Mouse (Mus musculus) large intestine, adult 2 months (tissue): ENCODE results near the gene Kcnk3. TPM values are rescaled to one million over a fixed set of nuclear protein-coding genes. Genes with fewer than 3 reads are reported as not detected.

ENCODE experiments used
- DNase-seq: peaks from one replicate; pipeline ENCODE4 v3.0.0-alpha.2; 2012; ENCODE audit warnings: low read depth, low spot score
- WGBS: fragments of 180-500 bp; shearing (Covaris S2); methylation state at CpG from one replicate; pipeline ENCODE4 v1.1.7; 2018; 5-methylcytosine and 5-hydroxymethylcytosine counted together
- polyA plus RNA-seq: library from polyadenylated mRNA; depleted of rRNA; stranded (reverse); fragments of >200 nt; gene quantifications from 2 replicates; pipeline ENCODE4 v1.2.3, GENCODE M21; 2012

Gene Kcnk3
- polyA plus RNA-seq, 1 experiment: 11.4 TPM

DNA sequence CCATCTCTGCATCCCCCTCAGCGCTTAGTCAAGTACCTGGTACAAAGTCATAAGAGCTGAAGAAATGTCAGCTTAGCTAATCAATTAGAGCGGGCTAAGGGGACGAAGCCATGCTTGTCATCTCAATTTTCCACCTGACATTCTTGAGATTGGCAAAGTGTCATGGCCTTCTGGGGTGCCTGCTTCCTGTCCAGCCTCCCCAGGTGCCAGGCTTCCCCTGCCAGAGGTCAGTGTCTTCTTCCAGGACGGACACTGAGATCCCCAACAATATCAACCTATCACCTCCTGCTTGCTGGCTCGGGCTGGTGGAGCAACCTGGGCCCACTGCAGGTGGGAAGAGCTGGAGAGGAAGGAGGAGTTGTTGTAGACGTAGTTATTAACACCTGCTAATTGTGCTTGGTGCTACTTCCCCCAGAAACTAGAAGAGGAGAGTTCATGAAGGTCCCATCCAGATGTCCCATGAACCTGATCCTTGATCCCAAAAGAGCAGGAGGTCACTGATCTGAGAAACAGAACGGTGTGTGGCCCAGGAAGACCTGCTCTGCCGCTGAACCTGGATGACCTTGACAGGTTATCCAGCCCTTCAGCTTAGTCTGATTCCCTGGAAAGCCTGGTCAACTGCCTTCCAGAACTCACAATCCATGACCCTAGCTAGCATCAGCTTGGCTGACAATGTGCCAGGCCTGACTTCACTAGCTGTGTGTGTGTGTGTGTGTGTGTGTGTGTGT is 22.1 kb downstream of the Kcnk3 start:
- no peak for DNase-seq
- 88% methylated on average over 8 of the region's 8 CpGs for WGBS

GRCm38 (mm10) chr5:30611091-30611490 is 23.1 kb downstream of the Kcnk3 start:
- DNase-seq: no peak
- 75% methylated on average over 1 of the region's 1 CpGs for WGBS

GRCm38 (mm10) chr5:30611689-30612088 is 23.7 kb downstream of the Kcnk3 start:
- WGBS: 51% methylated on average over 3 of the region's 3 CpGs

DNA sequence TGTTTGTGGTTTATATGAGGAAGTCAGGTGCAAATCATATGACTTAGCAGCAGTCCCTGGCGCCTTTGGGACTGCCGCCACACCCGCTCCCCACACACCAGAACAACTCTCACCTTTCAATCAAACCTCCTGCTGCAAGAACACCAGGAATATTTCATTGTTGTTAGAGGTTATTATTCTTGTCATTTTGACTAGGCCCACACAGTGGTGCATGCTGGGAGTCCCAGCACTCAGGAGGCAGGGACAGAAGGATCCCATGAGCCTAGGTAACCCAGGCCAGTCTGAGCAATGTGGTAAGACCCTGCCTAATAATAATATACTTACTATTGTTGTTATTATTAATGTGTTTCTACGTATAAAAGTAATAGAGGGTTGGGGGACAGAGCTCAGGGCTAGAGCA is 24.6 kb downstream of the Kcnk3 start:
- no peak for DNase-seq
- 42% methylated on average over 4 of the region's 4 CpGs for WGBS

More at GRCm38 (mm10) chr5:30611689-30612088, 23.7 kb downstream of the Kcnk3 start:
- DNase-seq: no peak

- no peak for DNase-seq
- WGBS: 71% methylated on average over 8 of the region's 8 CpGs
Observed at GRCm38 (mm10) chr5:30613242-30613641, 25.3 kb downstream of the Kcnk3 start.

- DNase-seq: no peak
- WGBS: 0% methylated on average over 1 of the region's 1 CpGs
Observed at GRCm38 (mm10) chr5:30614221-30614620, 26.3 kb downstream of the Kcnk3 start.

- DNase-seq: no peak
- 33% methylated on average over 6 of the region's 6 CpGs for WGBS
Observed at GRCm38 (mm10) chr5:30615416-30615815, 27.4 kb downstream of the Kcnk3 start.

- DNase-seq: no peak
- 64% methylated on average over 4 of the region's 4 CpGs for WGBS
Observed at GRCm38 (mm10) chr5:30615819-30616218, 27.8 kb downstream of the Kcnk3 start.

DNA sequence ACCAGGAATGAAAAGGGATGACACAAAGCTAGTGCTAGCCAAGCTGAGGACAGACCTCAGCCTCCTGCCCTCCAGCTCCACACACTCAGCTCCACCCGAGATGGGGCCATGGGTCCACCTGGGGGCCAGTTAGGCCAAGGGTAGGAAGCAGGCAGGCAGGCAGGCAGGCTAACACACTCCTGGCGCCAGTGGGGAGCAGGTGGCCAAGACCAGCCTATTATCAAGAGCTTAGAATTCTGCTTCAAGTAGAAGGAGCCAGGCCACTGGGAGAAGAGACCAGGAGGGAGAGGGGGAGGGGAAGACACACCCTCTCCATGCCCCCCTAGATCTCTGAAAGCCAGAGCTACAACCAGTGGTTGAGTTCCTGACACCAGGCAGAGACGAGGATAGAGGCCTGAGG is 28.7 kb downstream of the Kcnk3 start:
- DNase-seq: no peak
- 43% methylated on average over 3 of the region's 3 CpGs for WGBS

DNA sequence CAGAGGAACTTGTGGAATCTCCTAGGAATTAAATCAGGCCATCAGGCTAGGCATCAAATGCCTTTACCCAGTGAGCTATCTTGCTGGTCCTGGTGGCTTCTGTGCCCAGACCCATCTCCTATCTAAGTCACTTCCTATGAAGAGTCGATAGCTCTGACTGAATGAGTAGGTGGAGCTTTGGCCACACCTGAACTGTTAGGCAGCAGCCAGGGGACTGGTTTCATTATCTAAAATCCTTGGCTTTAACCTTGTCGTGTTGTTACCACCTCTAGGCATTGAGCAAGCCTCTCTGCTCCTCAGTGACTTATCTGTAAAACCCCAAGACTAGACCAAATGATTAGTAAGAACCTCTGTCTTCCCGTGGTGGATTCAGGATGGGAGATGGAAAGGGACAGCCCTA is 29.4 kb downstream of the Kcnk3 start:
- no peak for DNase-seq
- 12% methylated on average over 3 of the region's 3 CpGs for WGBS

DNA sequence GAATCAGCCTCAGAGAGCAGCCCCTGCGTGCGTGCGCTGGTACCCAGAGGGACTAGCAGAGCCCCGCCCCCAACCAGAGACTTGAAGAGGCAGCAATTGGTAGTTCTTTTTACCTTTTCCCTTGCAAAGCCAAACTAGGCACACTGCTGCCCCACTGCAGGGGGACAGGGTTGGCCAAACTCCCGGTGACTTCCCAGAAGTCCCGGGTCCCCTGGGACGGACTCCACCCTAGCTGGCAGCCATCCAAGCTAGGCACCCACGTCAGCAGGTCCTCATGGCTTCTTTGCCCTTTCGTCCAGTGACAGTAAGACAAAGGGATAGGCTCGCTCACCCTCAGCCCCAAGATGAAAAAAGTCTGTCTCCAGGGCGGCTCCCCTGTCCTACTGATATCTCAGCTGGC is 29.9 kb downstream of the Kcnk3 start:
- WGBS: 16% methylated on average over 11 of the region's 11 CpGs
- peak; percentile 64 for DNase-seq

GRCm38 (mm10) chr5:30618376-30619003 is 30.5 kb downstream of the Kcnk3 start:
- no peak for DNase-seq
- 71% methylated on average over 8 of the region's 8 CpGs for WGBS

DNA sequence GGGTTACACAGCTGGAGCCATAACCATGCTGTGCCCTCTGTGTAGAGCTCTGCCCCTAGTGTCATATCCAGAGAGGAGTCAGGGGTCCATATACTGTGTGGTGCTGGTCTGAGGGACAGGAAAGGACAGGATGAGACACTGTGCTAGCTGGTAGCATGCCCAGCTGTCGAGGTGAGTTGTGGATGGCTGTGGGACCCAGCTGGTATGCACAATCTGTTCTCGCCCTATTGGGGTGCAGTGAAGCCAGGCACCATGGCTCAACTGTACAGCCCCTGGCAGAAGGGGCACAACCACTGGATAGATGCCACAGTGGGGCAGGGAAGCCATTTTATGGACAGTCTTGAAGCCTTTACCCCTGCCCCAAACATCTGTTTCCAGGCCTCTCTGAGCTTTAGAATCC is 31.2 kb downstream of the Kcnk3 start:
- WGBS: 89% methylated on average over 2 of the region's 2 CpGs
- DNase-seq: no peak

DNA sequence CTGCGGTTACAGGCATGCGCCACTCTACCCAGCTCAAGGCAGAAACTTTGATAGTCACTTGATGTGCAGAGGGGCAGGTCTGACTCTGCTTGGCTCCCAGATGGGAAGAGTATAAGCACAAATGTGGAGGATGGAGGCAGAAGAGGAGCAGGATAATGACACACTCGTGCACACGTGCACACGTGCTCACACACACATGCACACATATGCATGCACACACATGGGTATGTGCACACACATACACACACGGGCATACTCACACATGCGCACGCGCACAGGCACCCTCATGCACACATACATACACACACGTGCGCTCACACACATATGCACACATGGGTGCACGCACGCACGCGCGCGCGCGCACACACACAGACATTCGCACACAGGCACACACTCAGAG is 32.6 kb downstream of the Kcnk3 start:
- WGBS: 97% methylated on average over 20 of the region's 20 CpGs
- DNase-seq: no peak

DNA sequence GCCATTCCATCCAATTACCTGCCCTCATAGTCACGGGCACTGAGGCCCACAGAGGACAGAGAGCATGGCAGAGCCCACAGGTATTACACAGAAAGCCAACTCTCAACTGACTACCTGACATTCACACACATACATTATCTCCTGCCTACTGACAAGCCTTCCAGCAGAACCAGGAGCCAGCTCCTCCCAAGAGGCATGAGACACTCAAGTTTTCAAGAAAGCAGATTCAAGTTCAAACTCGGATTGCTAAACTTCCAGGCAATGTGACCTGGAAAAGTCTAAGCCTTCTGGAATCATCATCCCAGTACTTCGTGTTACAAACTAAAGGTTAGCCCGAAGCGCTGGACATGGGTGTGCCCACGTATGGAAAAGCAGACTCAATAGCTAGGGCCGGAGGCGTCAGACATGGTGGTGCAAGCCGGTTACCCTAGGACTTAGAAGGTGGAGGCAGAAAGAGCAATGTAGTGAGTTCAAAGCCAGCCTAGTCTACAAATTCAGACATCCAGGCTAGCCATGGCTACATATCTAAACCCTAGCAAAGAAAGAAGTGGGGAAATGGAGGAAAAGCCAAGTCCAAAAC is 33.3 kb downstream of the Kcnk3 start:
- no peak for DNase-seq
- WGBS: 96% methylated on average over 9 of the region's 9 CpGs

DNA sequence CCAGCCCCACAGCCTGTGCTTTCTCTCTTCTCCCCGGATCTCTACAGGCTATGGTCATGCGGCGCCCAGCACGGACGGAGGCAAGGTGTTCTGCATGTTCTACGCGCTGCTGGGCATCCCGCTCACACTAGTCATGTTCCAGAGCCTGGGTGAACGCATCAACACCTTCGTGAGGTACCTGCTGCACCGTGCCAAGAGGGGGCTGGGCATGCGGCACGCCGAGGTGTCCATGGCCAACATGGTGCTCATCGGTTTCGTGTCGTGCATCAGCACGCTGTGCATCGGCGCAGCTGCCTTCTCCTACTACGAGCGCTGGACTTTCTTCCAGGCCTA is 33.8 kb downstream of the Kcnk3 start:
- 61% methylated on average over 22 of the region's 22 CpGs for WGBS
- no peak for DNase-seq

DNA sequence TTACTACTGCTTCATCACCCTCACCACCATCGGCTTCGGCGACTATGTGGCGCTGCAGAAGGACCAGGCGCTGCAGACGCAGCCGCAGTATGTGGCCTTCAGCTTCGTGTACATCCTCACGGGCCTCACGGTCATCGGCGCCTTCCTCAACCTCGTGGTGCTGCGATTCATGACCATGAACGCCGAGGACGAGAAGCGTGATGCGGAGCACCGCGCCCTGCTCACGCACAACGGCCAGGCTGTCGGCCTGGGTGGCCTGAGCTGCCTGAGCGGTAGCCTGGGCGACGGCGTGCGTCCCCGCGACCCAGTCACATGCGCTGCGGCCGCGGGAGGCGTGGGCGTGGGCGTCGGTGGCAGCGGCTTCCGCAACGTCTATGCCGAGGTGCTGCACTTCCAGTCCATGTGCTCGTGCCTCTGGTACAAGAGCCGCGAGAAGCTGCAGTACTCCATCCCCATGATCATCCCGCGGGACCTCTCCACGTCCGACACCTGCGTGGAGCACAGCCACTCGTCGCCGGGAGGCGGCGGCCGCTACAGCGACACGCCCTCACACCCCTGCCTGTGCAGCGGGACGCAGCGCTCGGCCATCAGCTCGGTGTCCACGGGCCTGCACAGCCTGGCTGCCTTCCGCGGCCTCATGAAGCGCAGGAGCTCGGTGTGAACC is 34.3 kb downstream of the Kcnk3 start:
- no peak for DNase-seq
- 16% methylated on average over 69 of the region's 69 CpGs for WGBS

GRCm38 (mm10) chr5:30622841-30623185 is 34.8 kb downstream of the Kcnk3 start:
- no peak for DNase-seq
- WGBS: 19% methylated on average over 10 of the region's 10 CpGs

DNA sequence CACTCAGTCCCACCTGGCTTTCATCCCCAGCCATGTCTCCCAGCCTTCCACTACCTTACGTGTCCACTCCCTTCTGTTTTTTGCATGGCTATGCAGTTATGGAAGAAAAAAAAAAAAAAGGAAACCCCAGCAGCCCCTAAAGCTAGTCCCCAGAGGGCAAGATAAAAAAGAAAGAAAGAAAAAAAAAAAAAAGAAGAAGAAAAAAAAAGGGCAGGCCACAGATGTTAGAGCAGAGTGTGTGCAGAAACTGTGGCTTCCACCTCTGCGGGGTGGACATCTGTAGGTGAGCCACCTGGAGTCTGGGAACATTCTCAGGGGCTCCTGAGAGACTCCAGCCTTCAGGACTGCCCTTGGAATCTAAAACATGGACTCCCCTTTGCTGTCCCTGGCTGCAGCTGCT is 35.4 kb downstream of the Kcnk3 start:
- WGBS: 83% methylated on average over 2 of the region's 2 CpGs
- no peak for DNase-seq

- no peak for DNase-seq
- WGBS: 50% methylated on average over 1 of the region's 1 CpGs
Observed at GRCm38 (mm10) chr5:30624311-30624710, 36.3 kb downstream of the Kcnk3 start.

GRCm38 (mm10) chr5:30624908-30625307 is 36.9 kb downstream of the Kcnk3 start:
- DNase-seq: no peak
- 65% methylated on average over 4 of the region's 4 CpGs for WGBS
